Mouse (Mus musculus) layer of hippocampus, adult 2 months (tissue): ENCODE measurements around the gene Pxylp1. TPM values are rescaled to one million over a fixed set of nuclear protein-coding genes. Genes with fewer than 3 reads are reported as not detected.

Experiments used
- DNase-seq, 2 experiments: peaks; one replicate each; pipeline ENCODE4 v3.0.0; 2022; ENCODE audit warnings: low spot score in 2 of 2
- H3K27ac ChIP-seq: fragments of 200-600 bp; 2 replicates; pipeline ENCODE4 v1.8.1; 2022
- H3K4me3 ChIP-seq: fragments of 200-600 bp; 2 replicates; pipeline ENCODE4 v1.8.1; 2022; ENCODE audit warnings: mild to moderate bottlenecking
- CTCF ChIP-seq: fragments of 200-600 bp; conservative IDR thresholded peaks from 2 replicates; pipeline ENCODE4 v1.8.1; 2022; ENCODE audit warnings: antibody characterized with exemption, mild to moderate bottlenecking, moderate library complexity
- total RNA-seq, 2 experiments: library from RNA; stranded (reverse); gene quantifications; 2 replicates each; pipeline ENCODE4 v1.2.3; 2021

Gene Pxylp1
- total RNA-seq, 2 experiments from 2014 or later: 17.7 to 20.2 TPM

GRCm38 (mm10) chr9:96908737-96909136, 16.3 kb upstream of the Pxylp1 start:
- Histone ChIP-seq H3K4me3 (no peak overlapping the region), H3K27ac (no peak overlapping the region)
- DNase-seq: no peak
- TF ChIP-seq CTCF: no peak

DNA sequence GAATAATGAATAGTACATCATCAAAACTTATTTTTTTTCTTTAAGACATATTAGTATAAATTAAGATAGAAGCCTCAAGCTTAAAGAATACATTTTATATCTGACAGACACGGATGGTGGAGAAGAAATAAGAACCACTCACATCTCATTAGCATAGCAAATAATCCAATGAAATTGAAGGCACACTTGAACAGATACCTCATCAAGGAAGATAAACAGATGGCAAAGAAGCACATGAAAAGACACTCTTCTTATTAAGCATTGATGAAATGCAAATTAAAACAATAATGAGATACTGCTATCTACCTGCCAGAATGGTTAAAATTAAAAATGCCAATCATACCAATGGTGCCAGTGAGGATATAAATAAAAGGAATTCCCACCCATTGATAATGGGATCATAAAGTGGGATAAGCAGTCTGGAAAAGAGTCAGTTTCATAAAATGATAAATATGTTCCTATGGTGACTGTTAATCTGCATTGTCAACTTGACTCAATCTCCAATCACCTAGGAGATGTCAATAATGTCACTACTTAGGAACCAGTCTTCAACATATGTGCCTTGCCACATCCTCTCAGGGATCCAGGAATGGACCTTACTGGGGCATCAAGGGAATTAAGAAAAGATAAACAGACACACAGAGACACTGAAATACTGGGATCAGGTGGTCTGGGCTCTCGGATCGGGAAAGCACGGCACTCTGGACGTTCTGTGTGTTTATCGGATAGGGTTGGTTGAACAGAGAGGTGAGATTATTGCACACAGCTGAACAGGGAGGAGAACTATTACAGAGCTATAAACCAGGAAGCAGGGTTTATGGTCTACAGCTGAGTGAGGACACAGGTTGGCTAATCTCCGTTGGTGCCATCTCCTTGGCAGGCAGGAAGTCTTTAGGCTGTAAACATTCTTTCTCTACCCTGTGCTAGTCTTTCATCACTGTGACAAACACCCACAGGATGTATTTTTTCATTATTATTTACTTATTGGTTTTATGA, 12.2 kb upstream of the Pxylp1 start:
- H3K4me3 ChIP-seq: no peak overlapping the region
- no peak for TF ChIP-seq CTCF
- no peak for DNase-seq
- no peak overlapping the region for H3K27ac ChIP-seq

DNA sequence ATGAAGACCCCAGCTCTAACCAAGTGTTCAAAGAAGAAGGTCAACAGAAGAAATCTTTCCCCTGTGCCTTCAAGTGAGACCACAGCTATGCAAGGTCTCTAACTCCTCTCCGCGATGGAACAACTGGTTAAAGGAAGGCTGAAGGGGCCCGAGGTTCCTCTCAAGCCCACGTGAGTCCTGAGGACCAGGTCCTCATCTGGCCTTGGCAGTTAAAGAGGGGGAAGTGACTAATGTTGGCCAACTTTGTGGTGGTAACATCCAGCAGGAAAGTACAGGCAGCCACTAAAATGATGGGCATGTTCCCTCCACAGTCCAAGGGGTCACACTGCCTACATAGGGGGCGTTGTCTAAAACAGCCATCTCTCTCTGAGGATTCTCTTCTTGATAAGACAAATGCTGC, 7.2 kb upstream of the Pxylp1 start:
- no peak overlapping the region for H3K4me3 ChIP-seq

GRCm38 (mm10) chr9:96899004-96899403, 6.5 kb upstream of the Pxylp1 start:
- Histone ChIP-seq H3K27ac (no peak overlapping the region), H3K4me3 (no peak overlapping the region)
- no peak for DNase-seq
- TF ChIP-seq CTCF: no peak

More for the DNA sequence above, 7.2 kb upstream of the Pxylp1 start:
- H3K27ac ChIP-seq: no peak overlapping the region
- no peak for TF ChIP-seq CTCF
- DNase-seq: no peak

DNA sequence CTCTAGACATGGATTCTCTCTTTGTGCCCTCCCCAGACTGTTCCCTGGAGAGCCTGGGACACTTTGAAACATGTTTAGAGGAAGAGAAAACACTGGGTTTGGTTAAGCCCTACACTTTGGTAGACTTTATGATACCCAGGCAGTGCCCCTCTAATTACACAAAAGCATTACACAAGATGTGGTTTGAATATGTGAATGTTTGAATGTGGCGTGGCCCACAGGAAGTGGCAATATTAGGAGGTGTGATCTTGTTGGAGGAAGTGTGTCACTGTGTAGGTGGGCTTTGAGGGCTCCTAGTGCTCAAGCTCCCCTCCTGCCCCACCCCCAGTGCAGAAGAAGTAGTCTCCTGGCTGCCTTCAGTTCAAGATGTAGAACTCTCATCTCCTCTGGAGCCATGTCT, 4.2 kb upstream of the Pxylp1 start:
- Histone ChIP-seq H3K4me3 (no peak overlapping the region), H3K27ac (no peak overlapping the region)
- no peak for DNase-seq
- no peak for TF ChIP-seq CTCF

DNA sequence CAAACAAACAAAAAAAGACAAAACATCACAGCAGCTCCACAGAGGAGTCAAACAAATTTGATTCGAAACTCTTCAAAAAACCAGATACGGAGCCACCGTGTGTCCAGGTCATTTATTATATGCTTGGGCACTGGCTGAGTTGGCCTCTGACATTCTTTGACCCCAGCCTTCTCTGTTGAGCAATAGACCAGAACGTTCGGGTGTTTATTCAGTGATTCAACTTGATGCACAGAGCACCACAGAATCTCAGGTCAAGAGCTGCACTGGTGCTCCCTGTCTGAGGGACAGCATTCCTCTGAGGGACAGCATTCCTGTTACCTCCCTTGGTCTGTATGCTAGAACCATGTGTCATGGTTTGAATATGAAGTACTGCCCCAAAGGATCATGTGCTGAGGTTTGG, 1.1 kb upstream of the Pxylp1 start:
- no peak for TF ChIP-seq CTCF
- Histone ChIP-seq H3K4me3 (no peak overlapping the region), H3K27ac (no peak overlapping the region)
- no peak for DNase-seq

GRCm38 (mm10) chr9:96891341-96892330, 833 bp downstream of the Pxylp1 start:
- Histone ChIP-seq H3K4me3 (no peak overlapping the region), H3K27ac (no peak overlapping the region)
- no peak for TF ChIP-seq CTCF
- DNase-seq: no peak

DNA sequence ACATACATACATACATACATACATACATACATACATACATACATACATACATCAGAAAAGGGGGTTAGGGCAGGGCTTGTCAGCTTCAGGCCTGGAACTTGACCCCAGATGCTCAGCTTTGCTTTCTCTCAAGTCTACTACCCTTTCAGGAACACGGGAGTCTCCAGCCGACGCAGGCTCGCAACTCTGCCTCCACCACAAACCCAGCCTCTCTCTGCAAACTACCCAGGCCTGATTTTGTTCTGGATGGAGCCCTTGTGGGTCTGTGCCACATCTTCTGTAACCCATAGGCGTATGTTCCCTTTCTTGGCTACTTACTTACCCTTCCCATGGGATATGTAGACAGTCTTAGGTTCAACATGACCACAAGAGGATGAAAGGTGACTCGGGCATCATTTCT, 1.7 kb downstream of the Pxylp1 start:
- H3K27ac ChIP-seq: no peak overlapping the region
- TF ChIP-seq CTCF: no peak
- DNase-seq: no peak
- no peak overlapping the region for H3K4me3 ChIP-seq

DNA sequence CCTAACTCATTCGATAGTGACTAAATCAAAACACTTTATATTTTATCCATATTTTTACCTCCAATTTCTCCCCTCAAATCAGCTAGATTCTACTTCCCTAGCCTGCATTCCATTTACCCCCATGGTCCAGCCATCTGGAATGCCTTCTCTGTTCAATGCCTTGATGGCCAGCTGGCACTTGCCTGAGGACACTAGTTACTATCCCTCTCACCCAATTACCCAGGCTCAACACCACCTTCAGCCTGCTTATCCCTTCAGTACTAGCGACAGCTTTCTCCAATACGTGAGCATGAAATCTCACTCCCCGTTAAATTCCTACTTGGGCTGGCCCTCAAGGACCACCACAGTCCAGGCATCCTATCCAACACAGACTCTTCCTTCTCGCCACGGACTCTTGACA, 2.2 kb downstream of the Pxylp1 start:
- no peak for TF ChIP-seq CTCF
- H3K4me3 ChIP-seq: no peak overlapping the region
- no peak for DNase-seq
- H3K27ac ChIP-seq: 0 out of 2 replicates have a peak overlapping the region, but pooled peaks have one; percentile 95

GRCm38 (mm10) chr9:96889345-96890021, 3.0 kb downstream of the Pxylp1 start:
- peak; percentile 89 for TF ChIP-seq CTCF
- DNase-seq: peak; percentile 74 to 92
- peak overlapping the region; percentile 95 for H3K27ac ChIP-seq
- H3K4me3 ChIP-seq: peak overlapping the region; percentile 86

- no peak for TF ChIP-seq CTCF
- Histone ChIP-seq H3K4me3 (peak overlapping the region; percentile 86), H3K27ac (peak overlapping the region; percentile 95)
- peak; percentile 28 to 46 for DNase-seq
Measured at GRCm38 (mm10) chr9:96888742-96889344, 3.6 kb downstream of the Pxylp1 start.

- no peak for DNase-seq
- TF ChIP-seq CTCF: no peak
- Histone ChIP-seq H3K27ac (no peak overlapping the region), H3K4me3 (peak overlapping the region; percentile 86)
Measured at GRCm38 (mm10) chr9:96887954-96888353, 4.5 kb downstream of the Pxylp1 start.
